ENCODE assay signal across 17 mouse cellular contexts in the genomic region with DNA sequence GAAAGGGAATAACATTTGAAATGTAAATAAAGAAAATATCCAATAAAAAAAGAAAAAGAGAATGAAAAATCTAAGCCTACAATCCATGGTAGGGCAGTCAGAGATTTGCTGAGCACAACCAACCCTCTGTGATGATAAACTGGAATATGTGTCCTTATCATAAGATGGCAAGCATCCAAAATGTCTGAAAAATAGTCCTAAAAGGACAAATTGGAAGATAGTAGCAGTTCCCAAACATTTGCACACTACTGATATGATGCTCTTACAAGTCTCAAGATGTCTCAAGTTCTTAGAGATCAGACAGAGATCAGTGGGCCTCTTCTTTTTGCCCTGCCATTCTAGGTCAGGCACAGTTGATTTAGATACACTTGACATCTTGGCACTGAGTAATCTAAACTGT. TPM values are rescaled to one million over a fixed set of nuclear protein-coding genes. Genes with fewer than 3 reads are reported as not detected.
"Had no signal": no experiment of that assay in that cellular context is flagged by ENCODE, and none has a peak within 500 bp of the region (broad histone marks: within the 10 kb centered on the region; RNA-seq: fewer than 3 reads in every experiment).

No protein-coding gene starts in this region.

- H3K4me1 ChIP-seq: neural tube, embryonic 13.5 days; neural tube, embryonic 15.5 days; stomach, embryonic 15.5 days had no signal

- H3K27me3 ChIP-seq: neural tube, embryonic 13.5 days; neural tube, embryonic 15.5 days; stomach, embryonic 15.5 days had no signal

- H3K4me3 ChIP-seq: neural tube, embryonic 13.5 days; neural tube, embryonic 15.5 days; stomach, embryonic 15.5 days had no signal

- H3K27ac ChIP-seq: neural tube, embryonic 13.5 days; neural tube, embryonic 15.5 days; stomach, embryonic 15.5 days; stomach, postnatal 0 days had no signal

- H3K36me3 ChIP-seq: neural tube, embryonic 13.5 days; neural tube, embryonic 15.5 days; stomach, embryonic 15.5 days had no signal

- H3K9ac ChIP-seq: neural tube, embryonic 13.5 days; neural tube, embryonic 15.5 days; stomach, embryonic 15.5 days had no signal

- H3K9me3 ChIP-seq: neural tube, embryonic 13.5 days; neural tube, embryonic 15.5 days; stomach, embryonic 15.5 days had no signal

- DNase-seq: retina, postnatal 1 day; right cerebral cortex, adult 18-20 months; right cerebral cortex, postnatal 14 days; right cerebral cortex, postnatal 25 days; right cerebral cortex, postnatal 4 days; spleen, adult 18-20 months; thymus, adult 18-20 months; thymus, adult 2 months; thymus, postnatal 14 days; thymus, postnatal 25 days; thymus, postnatal 36 days; thymus, postnatal 4 days had no signal

RNA-seq across cellular contexts. Expression of a gene that starts 53.0 kb away (rescaled TPM):
- polyA plus RNA-seq: small intestine, adult 2 months had no signal
